Mouse (Mus musculus): ENCODE results near the gene Ostm1.

Gene Ostm1

DNA sequence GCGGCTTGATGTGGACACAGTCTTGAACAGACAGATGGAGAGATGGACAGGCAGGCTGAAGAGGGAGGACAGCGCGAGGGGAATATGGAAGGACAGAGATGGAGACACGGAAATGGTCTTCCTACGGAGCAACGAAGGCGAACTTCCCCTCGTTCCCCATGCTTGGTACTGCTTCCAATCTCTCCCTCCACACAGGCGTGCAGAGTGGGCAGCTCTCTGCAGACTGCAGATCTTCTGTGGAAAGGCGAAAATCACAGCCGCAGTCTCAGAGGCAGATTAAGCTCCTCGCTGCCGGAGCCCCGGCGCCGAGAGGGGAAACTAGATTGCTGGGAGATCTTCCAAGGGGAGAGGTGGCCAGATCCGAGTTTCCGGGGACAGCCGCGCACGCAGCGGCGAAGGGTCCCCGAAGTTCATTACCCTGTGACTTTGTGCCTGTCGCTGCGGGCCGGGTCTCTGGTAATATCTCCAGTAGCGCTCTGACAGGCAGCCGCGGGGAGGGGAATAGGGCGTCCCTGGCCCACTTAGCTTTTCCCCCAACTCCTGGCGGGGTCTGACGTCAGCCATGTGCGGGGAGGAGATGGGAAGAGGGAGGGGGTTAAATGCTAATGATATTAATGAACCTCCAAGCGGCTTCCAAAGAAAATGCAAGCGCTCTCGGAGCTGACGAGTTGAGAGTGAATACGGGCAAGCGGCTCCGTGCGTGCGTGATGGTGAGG is at the start of gene Ostm1, which contains the start of gene Nr2e1:
Gene Ostm1 (plus strand): TSS at position 666 of the 716 bp plus-strand sequence.
Gene Nr2e1 (minus strand): TSS at position 476 of the 716 bp plus-strand sequence.
- no peak for DNase-seq (ENCODE audit: low read depth)

DNA sequence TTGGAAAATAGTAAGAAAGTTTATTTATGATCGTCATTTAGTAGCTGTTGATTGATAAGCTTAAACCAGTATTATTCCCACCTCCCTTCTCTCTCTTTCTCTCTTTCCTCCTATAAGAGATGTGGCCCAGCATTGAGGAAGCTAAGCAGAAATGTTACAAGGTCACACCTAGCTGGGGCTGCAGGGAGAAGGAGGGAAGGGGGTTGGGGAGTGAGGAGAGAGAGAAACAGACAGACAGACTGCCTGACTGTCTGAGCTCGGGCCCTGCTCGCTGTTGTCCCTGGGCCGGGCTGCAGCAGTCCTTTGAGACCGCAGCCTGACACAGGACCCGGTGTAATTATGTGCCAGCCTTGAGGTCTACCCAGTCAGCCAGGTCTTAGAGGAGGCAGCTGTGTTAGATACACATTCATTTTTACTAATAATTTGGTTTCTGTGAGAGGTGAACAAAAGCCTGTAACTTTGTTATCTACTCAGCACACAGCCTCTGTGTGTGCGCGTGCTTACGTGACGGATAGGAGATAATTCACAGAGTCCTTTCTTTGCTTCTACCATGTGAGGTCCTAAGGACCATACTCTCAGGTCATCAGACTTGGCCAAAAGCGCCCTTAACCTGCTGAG is 49.7 kb upstream of the Ostm1 start:
- DNase-seq (ENCODE audit: low read depth) = no peak

DNA sequence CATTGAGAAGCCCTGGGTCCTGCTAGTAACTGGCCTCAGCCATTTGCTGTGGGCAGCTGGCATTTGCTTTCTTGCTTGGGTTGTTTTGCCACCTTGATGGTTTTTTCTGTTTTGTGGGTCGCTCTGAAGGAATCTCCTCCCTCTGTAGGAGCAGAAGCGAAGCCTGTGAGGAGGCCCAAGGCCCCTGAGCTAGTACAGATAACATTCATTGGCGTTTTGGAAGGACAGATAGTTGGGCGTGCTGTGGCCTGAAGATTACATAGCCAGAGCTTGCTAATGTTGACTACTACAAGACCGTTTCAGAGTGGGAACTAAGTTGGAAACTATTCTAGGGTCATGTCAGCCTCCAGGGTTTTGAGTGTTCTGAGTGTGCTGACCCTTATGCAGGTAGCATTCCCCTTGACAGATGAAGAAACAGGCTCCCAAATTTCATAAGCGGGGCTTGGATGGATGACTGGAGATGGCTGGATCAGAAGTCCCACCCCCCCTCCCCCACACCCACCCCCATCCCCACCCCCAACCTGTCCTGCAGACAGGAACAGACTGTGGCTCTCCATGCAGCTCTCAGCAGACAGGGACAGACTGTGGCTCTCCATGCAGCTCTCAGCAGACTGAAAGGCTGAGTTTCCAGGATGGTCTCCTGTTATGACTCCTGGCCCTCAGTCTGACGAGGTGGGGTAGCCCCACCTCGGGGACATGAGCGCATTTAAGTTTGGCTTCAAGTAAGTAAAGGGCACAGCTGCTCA is 45.9 kb upstream of the Ostm1 start:
- no peak for DNase-seq (ENCODE audit: low read depth)

DNA sequence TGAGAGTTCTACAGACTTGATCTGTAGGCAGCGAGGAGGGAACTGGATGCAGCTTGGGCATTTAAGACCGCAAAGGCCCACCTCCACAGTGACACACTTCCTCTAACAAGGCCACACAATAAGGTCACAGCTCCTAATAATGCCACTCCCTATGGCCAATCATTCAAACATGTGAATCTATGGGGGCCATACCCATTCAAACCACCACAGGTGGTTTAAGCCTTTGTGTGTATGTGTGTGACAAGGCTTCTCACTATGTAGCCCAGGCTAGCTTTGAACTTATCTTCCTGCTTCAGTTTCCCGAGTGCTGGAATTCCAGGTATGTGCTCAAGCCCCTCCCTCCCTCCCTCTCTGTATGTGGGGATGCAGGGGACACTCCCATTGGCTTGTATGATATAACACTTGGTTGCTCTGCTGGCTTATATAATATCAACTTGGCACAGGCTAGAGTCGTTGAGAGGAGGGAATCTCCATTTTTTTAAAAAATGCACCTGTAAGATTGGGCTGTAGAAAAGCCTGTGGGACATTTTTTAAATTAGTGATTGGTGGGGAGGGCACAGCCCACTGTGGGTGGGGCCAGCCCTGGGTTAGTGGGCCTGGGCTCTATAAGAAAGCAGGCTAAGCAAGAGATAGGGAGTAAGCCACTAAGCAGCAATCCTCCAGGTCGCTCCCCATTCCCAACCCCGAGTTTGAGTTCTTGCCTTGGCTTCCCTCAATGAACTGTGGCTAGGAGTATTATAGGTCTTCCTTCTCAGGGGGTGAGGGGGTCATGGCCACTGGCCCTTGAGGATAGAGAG is 37.7 kb upstream of the Ostm1 start:
- DNase-seq (ENCODE audit: low read depth) = no peak

DNA sequence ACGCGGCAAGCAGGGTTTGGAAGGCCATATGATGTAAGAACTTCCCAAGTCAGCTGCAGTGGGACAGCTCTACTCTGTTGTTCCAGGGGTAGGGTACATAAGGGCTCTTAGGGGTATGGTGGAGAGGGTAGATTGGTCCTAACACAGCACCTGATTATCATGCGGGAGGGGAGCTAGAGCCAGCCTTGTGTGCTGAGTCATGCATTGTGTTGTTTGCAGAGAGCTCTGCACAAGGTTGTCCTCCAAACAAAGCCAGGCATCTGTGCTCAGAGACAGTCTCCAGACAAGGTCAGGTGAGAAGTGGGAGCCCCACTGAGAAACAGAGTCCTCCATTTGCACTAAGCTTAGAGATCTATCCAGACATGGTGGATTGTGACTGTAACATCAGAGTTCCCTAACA is 37.1 kb upstream of the Ostm1 start:
- DNase-seq (ENCODE audit: low read depth) = no peak

DNA sequence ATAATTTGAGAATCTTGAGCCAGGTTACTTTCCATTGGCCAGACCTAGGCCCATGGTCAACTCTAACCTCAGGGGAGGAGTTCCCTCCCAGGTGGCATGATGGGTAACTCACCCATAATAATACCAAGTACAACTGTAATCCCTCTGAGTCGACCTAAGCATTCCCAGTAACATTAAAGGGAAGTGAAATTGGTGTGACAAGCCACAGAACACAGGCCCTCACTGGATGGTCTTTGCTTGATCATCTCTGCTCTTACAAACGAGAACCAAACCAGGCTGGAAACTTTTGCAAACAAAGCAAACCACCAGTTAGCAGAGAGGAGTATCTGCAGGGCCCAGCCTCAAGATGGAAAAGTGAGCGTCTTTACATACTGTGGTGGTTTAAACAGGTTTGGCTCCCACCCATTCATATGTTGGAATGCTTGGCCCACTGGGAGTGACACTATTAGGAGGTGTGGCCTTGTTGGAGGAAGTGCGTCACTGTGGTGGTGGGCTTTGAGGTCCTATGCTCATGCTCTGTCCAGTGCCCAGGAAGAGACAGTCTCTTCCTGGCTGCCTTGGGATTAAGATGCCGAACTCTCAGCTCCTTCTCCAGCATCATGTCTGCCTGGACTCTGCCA is 23.9 kb upstream of the Ostm1 start:
- no peak for DNase-seq (ENCODE audit: low read depth)

DNA sequence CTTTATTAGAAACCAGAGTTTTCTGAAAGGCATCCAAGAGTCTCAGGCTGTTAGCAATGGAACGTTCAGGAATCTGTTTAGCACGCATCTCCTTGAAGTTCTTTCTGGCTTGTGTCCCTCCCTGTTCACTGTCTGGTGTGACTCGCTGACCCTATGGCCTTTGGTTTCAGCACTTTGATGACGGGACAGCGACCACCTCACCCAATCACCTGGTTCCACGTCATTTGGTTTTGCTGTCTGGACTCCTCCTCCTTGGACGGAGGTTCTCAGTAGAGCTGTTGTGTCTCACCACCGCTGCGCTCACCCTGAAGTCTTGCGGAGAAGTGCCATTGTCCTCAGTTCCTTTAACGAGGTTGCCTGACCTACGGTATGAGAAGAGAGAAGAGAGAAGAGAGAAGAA is 21.4 kb upstream of the Ostm1 start:
- peak; percentile 32 for DNase-seq (ENCODE audit: low read depth)

DNA sequence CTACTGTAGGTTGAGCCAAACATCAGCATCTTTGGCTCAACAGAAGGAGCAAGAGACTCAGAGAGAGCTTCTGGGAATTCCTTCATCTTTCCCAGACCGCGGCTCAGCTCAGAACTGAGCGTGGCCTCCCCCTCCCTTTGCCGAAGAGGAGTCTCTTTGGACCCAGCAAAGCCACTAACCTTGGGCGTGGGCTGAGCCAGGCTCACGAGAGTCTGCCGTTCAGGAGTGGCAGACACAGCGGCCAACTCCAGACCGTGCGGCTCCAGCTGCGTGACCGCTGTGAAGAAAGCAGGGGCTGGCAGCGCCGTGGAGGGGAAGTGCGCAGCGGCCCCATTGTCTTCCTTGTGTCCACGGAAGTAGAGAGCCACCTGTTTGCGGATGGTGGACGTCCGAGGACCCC is 11.1 kb upstream of the Ostm1 start:
- no peak for DNase-seq (ENCODE audit: low read depth)

DNA sequence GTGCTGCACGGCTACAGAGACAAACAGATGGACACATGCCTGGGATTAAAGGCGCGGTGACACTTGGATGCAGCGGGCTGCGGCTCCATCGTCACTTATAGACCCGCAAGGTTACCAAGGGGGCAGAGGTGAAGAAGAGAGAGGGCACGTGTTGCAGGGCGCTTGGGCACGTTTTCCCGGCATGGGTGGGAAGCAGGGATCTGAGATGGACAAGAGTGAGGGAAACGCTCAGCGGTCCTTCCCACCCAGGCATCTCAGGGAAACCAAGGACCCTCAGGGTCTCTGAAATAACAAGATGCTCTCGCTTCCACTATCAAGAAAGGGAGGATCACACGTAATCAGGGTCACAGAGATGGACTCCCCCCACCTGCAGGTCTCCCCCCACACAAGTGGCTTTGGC is 10.7 kb upstream of the Ostm1 start:
- DNase-seq (ENCODE audit: low read depth) = no peak

DNA sequence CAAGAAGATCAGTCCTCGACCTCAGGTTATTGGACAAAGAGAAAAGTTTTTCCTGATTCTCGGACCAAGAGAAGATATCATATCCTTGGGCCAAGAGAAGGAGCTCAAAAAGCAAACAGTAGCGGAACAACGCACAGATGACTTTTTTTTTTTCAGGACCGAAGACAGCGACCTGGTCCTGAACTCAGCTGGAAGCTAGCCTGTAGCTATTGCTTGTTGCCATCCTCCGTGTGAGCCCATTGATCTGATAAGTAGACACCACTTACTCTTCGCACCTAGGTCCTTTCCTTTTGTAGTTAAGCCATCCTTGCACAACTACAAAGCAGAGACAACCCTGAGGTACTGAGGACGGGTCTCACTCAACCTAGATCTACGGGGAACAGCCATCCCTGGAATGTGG is 9.0 kb upstream of the Ostm1 start:
- DNase-seq (ENCODE audit: low read depth) = no peak

DNA sequence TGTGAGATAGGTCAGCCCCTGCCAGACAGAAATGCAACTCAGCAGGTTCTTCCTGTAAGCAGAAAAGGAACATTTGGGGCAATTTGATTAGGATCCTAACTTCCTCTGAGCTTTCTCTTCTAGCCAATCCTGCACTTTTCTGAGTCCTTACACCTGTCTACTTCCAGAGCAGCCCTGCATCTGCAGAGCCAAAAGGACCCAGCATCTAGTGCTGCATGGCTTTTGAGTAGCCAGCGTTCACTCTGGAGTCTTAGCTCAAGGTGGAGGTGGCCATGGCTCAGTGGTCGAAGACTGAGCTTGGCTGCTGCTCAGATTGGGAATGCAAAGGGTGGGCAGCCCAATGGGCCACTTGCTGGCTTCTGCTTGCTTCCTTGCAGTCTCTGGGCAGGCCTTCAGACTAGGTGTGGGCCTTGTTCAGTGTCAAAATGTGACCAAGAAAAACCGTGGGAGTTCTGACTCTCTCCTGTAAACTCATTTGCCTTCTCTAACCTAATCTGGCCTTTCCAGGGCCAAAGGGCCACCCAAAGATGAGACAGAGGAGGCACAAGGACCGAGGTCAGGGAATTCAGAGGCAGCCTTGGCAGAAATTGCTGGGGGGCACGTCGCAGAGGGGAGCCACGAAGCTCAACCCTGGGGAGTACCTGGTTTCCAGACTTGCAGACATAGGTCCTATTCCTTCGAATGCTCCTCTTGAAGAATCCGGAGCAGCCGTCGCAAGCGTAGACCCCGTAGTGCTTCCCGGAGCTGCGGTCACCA is 5.9 kb upstream of the Ostm1 start:
- no peak for DNase-seq (ENCODE audit: low read depth)

DNA sequence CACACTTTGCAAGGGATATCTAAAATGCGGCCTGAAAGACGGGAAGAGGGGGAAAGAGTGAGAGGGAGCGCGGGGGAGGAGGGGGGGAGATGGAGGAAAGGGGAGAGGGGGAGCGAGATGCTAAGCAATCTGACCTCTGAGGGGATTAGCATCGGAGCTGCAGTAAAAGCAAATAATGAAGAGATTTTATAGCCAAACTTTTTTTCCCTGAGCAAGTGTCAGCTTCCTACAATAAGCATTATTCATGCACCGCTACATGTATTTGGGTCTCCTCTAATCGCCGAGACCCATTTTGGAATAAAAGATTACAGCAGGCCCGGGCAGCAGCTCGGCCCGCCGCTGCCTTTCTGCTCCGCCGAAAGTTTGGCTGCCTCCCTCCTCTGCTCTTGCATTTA is 5.3 kb upstream of the Ostm1 start:
- DNase-seq (ENCODE audit: low read depth) = no peak

DNA sequence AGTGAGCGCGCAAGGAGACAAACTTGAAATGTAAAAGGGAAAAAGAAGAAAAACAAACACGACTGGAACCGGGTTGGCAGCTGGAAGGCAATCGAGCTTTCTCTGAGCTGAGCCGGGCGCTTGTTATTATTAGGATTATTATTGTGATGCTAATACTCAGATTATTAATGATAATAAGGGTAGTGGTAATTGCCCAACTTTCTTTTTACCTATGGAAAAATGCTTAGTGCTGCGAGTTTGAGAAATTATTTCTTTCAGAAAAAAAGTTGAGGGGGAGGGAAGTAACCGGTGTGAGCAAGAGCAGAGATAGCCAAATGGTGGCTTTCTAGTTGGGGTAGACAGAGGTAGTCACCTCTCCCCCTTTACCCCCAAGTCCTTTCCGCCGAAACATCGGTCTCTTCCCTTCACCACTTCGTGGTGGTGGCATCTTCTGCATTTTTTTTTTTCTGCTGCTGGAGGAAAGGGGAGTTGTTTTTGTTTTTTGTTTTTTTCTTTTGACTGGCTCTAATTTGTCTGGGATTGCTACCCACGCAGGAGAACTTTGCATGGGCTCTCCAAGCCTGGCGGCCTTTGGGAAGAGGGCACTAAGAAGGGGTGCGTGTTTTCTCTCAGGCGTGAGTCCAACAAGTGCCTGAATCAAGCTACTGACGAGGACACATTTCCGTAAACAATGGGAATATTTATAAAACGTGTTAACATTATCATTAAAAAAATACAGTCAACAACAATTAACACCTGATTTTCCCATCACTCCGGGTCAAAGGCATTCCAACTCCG is 4.7 kb upstream of the Ostm1 start:
- no peak for DNase-seq (ENCODE audit: low read depth)

DNA sequence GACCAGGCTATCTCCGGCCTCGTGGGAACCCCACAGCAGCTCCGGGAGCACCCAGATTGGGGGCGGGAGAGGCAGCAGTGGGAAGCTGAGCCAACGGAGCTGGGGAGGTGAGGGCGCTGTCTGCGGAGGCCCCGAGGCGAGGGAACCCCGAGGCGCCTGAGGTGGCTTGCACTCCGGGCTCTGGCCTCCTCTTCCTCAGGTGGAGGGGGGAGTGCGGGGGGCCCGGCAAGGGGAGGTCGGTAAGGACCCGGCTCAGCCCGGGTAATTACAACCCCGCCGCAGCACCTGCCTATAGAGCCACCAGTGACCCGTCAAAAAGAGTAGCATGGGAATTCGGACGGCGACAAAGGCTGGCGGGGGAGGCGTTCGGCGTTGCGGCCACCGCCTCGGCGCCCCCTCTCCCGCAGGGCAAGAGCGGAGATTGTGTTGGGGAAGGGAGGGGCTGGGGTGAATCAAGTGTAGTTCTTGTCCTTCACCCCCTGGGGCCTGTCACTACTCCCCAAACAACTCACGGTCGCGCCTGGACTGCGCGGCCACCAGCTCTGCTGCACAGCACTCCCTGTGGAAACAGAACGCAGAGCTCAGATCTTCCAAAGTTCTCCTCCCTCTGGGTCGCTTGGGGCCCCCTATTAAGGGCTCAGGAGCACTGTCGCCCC is 4.0 kb upstream of the Ostm1 start:
- DNase-seq (ENCODE audit: low read depth) = no peak

DNA sequence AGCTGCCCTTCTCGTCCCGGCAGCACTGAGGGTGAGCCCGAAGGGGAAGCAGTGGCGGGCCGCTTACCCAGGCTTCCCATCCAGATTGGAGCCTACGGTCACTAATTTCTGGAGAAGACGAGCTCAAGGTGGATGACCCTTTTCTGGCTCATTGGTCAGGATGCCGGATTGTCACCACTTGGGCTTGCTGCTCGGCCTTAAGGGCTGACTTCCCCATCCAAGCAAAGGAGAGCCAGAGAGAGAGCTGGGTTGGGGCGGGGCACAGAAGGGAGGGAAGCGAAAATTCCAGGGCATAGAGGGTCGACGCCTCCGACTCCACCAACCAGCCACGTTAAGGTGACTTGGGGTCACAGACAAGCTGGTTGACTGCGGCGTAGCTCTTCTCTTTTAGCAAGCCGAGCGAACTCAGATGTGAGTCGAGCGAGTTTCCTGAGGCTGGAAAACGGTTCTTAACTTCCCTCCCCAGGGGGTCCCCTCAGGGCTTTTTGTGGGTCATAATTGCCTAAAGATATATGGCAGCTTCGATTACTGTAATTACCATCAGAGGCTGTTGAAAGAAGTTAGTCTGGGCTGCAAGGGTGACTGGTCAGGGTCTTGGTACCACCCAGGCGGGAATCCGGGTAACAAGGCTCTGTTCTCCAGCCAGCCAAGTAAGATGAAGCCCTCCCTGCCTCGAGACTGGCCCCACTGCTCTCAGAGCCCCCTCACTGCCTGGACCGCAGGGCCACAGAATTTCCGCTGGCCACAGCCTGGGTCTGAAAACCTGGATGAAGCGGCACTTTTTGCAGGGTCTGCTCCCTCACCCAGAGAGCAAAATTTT is 3.3 kb upstream of the Ostm1 start:
- DNase-seq (ENCODE audit: low read depth) = no peak

DNA sequence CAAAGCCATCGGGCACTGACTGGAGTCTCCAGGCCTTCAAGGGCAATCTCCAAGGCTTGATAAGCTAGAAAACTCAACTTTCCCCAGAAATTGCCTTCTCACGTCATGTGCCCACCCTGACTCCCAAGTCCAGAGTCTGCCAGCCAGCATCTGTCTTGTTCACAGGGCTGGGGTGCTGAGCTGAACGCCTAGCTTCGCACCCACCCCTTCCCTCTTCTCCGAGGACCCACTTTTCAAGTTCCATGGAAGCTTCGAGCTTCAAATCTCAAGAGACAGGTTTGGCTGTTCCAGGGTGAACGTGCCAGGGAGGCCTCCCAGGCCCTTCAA is 2.7 kb upstream of the Ostm1 start:
- DNase-seq (ENCODE audit: low read depth) = no peak

DNA sequence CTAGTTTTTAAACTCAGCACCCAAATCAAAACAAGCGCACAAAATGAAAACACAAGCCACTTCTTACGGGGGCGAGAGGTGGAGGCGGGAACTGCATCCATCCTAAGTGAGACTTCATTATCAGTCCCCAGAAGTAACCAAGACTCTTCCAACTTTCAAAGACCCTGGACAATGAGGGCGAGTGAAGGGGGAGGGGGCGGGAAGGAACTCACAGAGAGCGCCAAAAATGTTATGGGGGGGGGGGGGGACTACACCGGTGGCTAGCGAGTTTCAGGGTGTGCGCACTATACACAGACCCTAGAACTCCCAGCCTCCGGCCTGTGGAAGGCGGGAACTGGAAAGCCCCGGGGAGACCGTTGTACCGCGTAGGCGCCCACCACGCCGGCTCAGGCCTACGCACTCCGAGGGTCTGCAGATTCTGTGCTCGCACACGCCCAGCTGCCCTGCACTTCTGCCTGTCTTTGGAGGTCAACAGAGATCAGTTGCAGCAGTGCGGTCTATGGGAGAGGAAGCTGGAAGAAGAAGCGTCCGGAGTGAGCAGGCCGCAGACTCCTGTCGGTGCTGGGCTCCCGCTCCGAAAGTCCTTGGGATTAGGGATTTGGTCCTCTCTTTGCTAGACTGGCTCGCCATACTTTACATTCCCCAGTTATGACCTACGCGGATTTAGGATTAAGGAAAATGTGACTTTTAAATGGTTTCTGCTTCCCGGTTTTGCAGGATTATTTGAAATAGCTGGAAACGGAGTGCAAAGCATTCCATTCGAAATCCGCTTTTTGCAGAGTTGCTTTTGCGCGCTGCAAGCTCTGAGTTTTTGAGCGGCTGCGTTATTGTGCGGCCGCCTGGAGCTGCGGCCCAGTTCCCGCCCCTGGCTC is 1.7 kb upstream of the Ostm1 start:
- DNase-seq (ENCODE audit: low read depth) = no peak

DNA sequence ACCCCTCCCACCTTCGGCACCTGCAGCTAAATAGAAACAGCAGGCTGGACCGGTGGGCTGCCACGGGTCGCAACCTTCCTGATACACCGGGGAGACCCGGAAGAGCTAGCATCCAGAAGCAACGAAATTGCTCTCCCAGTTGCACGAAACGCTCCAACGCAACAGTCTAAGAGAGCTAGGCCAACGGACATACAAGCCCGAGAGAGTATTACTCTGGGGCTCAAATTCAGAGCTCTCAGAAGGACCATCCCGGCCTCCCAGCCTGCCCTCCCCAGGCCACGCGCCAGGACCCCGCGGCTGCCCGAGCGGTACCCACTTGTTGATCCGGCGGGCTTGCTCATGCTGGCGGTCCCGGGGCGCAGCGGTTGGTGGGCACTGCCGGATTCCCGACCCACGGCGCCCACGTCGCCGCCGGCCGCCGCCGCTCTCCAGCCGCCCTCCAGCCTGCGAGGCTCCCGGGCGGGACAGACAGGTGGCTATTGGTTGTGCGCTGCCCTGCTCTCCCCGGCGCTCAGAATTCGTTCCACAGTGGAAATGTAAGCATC is 984 bp upstream of the Ostm1 start:
- DNase-seq (ENCODE audit: low read depth) = no peak

Data from c-Kit-positive CD71-negative TER-119-negative erythroid progenitor cells, embryonic 14.5 days (primary cell).